ENCODE assay signal across 11 mouse cellular contexts in genomic region chr12:33035089-33035718, GRCm38 (mm10). TPM values are rescaled to one million over a fixed set of nuclear protein-coding genes. Genes with fewer than 3 reads are reported as not detected.
DNase-seq lines count a peak whose midpoint lies in the region; ATAC-seq and TF ChIP-seq lines count a peak whose summit lies in the region.
"Had no signal": no experiment of that assay in that cellular context is flagged by ENCODE, and none has a peak within 500 bp of the region (broad histone marks: within the 10 kb centered on the region; RNA-seq: fewer than 3 reads in every experiment).

No protein-coding gene starts in this region.

- WGBS in heart, embryonic 15.5 days = 35% methylated on average over 11 of the region's 11 CpGs
- WGBS in forebrain, postnatal 0 days = 6% methylated on average over 11 of the region's 11 CpGs
- WGBS in midbrain, embryonic 12.5 days = 26% methylated on average over 11 of the region's 11 CpGs

- ATAC-seq in heart, embryonic 15.5 days (replicated peaks; ENCODE audit: insufficient number of reproducible peaks, insufficient read depth, low FRiP score, low read depth) = no peak
- peak; percentile 28 for ATAC-seq in forebrain, postnatal 0 days
- ATAC-seq in midbrain, embryonic 12.5 days (ENCODE audit: low FRiP score, low read depth) = peak; percentile 39
- no peak for ATAC-seq in erythroid progenitor cell, adult 5-6 weeks (replicated peaks; ENCODE audit: low FRiP score, poor library complexity, severe bottlenecking)

- H3K4me3 ChIP-seq in heart, embryonic 15.5 days = 0 out of 2 replicates have a peak overlapping the region, but pooled peaks have one; percentile 2
- no peak overlapping the region for H3K4me3 ChIP-seq in forebrain, postnatal 0 days (ENCODE audit: low read depth, low read length)
- no peak overlapping the region for H3K4me3 ChIP-seq in midbrain, embryonic 12.5 days

- H3K27ac ChIP-seq in heart, embryonic 15.5 days = peak overlapping the region; percentile 56
- H3K27ac ChIP-seq in forebrain, postnatal 0 days (ENCODE audit: low read depth, low read length) = peak overlapping the region; percentile 79
- peak overlapping the region; percentile 55 for H3K27ac ChIP-seq in midbrain, embryonic 12.5 days (replicated peaks)

- no peak for TF ChIP-seq CTCF in forebrain, postnatal 0 days (IDR thresholded peaks at IDR 0.05; ENCODE audit: low read depth)

- no peaks in the 10 kb centered on the region for H3K27me3 ChIP-seq in heart, embryonic 15.5 days
- no peaks in the 10 kb centered on the region for H3K27me3 ChIP-seq in forebrain, postnatal 0 days (ENCODE audit: insufficient read depth, low read length)
- peaks cover 34% of the 10 kb centered on the region for H3K27me3 ChIP-seq in midbrain, embryonic 12.5 days
- H3K27me3 ChIP-seq: CH12.LX had no signal

- no peaks in the 10 kb centered on the region for H3K9me3 ChIP-seq in heart, embryonic 15.5 days (replicated peaks)
- no peaks in the 10 kb centered on the region for H3K9me3 ChIP-seq in forebrain, postnatal 0 days (ENCODE audit: low read length)
- no peaks in the 10 kb centered on the region for H3K9me3 ChIP-seq in midbrain, embryonic 12.5 days

- DNase-seq in heart, adult 8-10 months (ENCODE audit: low spot score) = no peak
- DNase-seq in Muller cell, postnatal 12 days (ENCODE audit: inconsistent ontology term) = peak; percentile 81
- peak; percentile 55 for DNase-seq in forebrain, postnatal 0 days
- no peak for DNase-seq in spleen, postnatal 36 days (ENCODE audit: low spot score in 2 of 2)
- DNase-seq in kidney, postnatal 4 days = no peak
- DNase-seq: adrenal gland, adult 2 months had no signal

- peaks cover 29% of the 10 kb centered on the region for H3K4me1 ChIP-seq in heart, embryonic 15.5 days (replicated peaks)
- peaks cover 16% of the 10 kb centered on the region; the same call in 1 of the 2 replicates for H3K4me1 ChIP-seq in forebrain, postnatal 0 days (ENCODE audit: insufficient read depth)
- peaks cover 20% of the 10 kb centered on the region for H3K4me1 ChIP-seq in midbrain, embryonic 12.5 days

- H3K36me3 ChIP-seq in heart, embryonic 15.5 days = no peaks in the 10 kb centered on the region
- no peaks in the 10 kb centered on the region for H3K36me3 ChIP-seq in forebrain, postnatal 0 days (ENCODE audit: insufficient read depth)
- H3K36me3 ChIP-seq in midbrain, embryonic 12.5 days = no peaks in the 10 kb centered on the region

- no peak overlapping the region for H3K9ac ChIP-seq in heart, embryonic 15.5 days
- H3K9ac ChIP-seq in forebrain, postnatal 0 days = no peak overlapping the region
- H3K9ac ChIP-seq in midbrain, embryonic 12.5 days (replicated peaks) = peak overlapping the region; percentile 13; the same call in 1 of the 2 replicates

- H3K4me2 ChIP-seq in heart, embryonic 15.5 days = peak overlapping the region; percentile 49
- peak overlapping the region; percentile 26 for H3K4me2 ChIP-seq in forebrain, postnatal 0 days (ENCODE audit: low read depth)
- peak overlapping the region; percentile 34 for H3K4me2 ChIP-seq in midbrain, embryonic 12.5 days (replicated peaks)

RNA-seq across cellular contexts. Expression of gene Cdhr3, which starts 57.5 kb away (rescaled TPM):
- polyA plus RNA-seq in heart, embryonic 15.5 days (2015; fragmentation: Nextera tagmentation; extraction: Ambion mirVana) = 0.25 and 0.37 TPM in 2 replicates
- 1 to 10 TPM in 1 of 4 experiments, under 1 TPM in 2, not detected in 1; 0.13 to 1.9 (median 0.37) TPM for total RNA-seq in heart, adult 8-10 months (2022)
- total RNA-seq in forebrain, postnatal 0 days (2014; rRNA removed) = 0.54 and 0.81 TPM in 2 replicates
- polyA plus RNA-seq in forebrain, postnatal 0 days (2015; fragmentation: Nextera tagmentation; extraction: Ambion mirVana) = 0.62 and 0.85 TPM in 2 replicates
- polyA plus RNA-seq in midbrain, embryonic 12.5 days (2016; fragmentation: Nextera tagmentation; extraction: Ambion mirVana) = 0.08 TPM in 1 of 2 replicates, not detected in the other
- not detected in 2 replicates for total RNA-seq in erythroid progenitor cell, adult 5-6 weeks (2015; ENCODE audit: low replicate concordance)
- total RNA-seq in erythroid progenitor cell, adult 5-6 weeks (2017; ENCODE audit: low replicate concordance) = not detected in 2 replicates
- total RNA-seq: adrenal gland, adult 2 months had no signal
- polyA plus RNA-seq: adrenal gland, adult 2 months; small intestine, adult 2 months had no signal

Comparison
In these comparisons a context has a peak if more than half of its experiments do, and no peak if none do; other contexts are left out.
1. ATAC-seq: peak in forebrain, postnatal 0 days (single experiment) and midbrain, embryonic 12.5 days (single experiment); none in heart, embryonic 15.5 days (single experiment) and erythroid progenitor cell, adult 5-6 weeks (single experiment).
2. DNase-seq: peak in Muller cell, postnatal 12 days (single experiment) and forebrain, postnatal 0 days (single experiment); none in heart, adult 8-10 months (single experiment), spleen, postnatal 36 days (0 of 2) and kidney, postnatal 4 days (0 of 2).
3. Peak in every context shown above with its lines, with median percentiles within 50 percentile points of each other: H3K27ac ChIP-seq and H3K4me2 ChIP-seq.